Mouse (Mus musculus) heart, embryonic 14.5 days (tissue): ENCODE results near the gene Tas2r119. TPM values are rescaled to one million over a fixed set of nuclear protein-coding genes. Genes with fewer than 3 reads are reported as not detected.

ENCODE experiments used
- ATAC-seq: fragments of 200-750 bp; cut with Nextera tagmentation; 2 replicates; pipeline ENCODE4 v1.8.0; 2017; ENCODE audit warnings: low read depth, moderate TSS enrichment; ENCODE audit not compliant: insufficient number of reproducible peaks, insufficient read depth, low FRiP score
- H3K27ac ChIP-seq, 2 experiments: fragments of 200-500 bp in 1 of 2; fragments of 300-500 bp in 1 of 2; sonication (generic) in 1 of 2; replicated peaks in 1 of 2; 2 replicates each; pipeline ENCODE4 v1.5.1; 2012 to 2014; ENCODE audit warnings: low read depth in 2 of 2, low read length in 2 of 2, control low read depth in 1 of 2, mild to moderate bottlenecking in 1 of 2, mixed read lengths in 1 of 2; ENCODE audit not compliant: control insufficient read depth in 1 of 2, insufficient read depth in 1 of 2
- H3K27me3 ChIP-seq: fragments of 300-500 bp; sonication (generic); 2 replicates; pipeline ENCODE4 v1.6.1; 2014; ENCODE audit warnings: mild to moderate bottlenecking, low read length, control low read depth; ENCODE audit not compliant: control insufficient read depth, insufficient read depth
- H3K36me3 ChIP-seq: fragments of 300-500 bp; sonication (generic); 2 replicates; pipeline ENCODE4 v1.6.1; 2014; ENCODE audit warnings: mild to moderate bottlenecking, control low read depth, low read length, mixed read lengths; ENCODE audit not compliant: control insufficient read depth, insufficient read depth
- H3K4me1 ChIP-seq, 2 experiments: fragments of 200-500 bp in 1 of 2; fragments of 300-500 bp in 1 of 2; sonication (generic) in 1 of 2; 2 replicates each; pipeline ENCODE4 v1.6.1; 2012 to 2014; ENCODE audit warnings: low read length in 2 of 2, control low read depth in 1 of 2, mixed read lengths in 1 of 2; ENCODE audit not compliant: control insufficient read depth in 2 of 2, insufficient read depth in 2 of 2
- H3K4me2 ChIP-seq: fragments of 300-500 bp; sonication (generic); 2 replicates; pipeline ENCODE4 v1.6.1; 2014; ENCODE audit warnings: mild to moderate bottlenecking, low read length
- H3K4me3 ChIP-seq, 2 experiments: fragments of 200-500 bp in 1 of 2; fragments of 300-500 bp in 1 of 2; sonication (generic) in 1 of 2; 2 replicates each; pipeline ENCODE4 v1.5.1; 2012 to 2014; ENCODE audit warnings: low read length in 2 of 2, mild to moderate bottlenecking in 2 of 2, control low read depth in 1 of 2, low read depth in 1 of 2, moderate library complexity in 1 of 2; ENCODE audit not compliant: control insufficient read depth in 1 of 2, insufficient read depth in 1 of 2
- H3K9ac ChIP-seq: fragments of 300-500 bp; sonication (generic); 2 replicates; pipeline ENCODE4 v1.6.1; 2014; ENCODE audit warnings: mild to moderate bottlenecking, low read length
- H3K9me3 ChIP-seq: fragments of 300-500 bp; sonication (generic); 2 replicates; pipeline ENCODE4 v1.6.1; 2016; ENCODE audit warnings: low read length, control low read depth; ENCODE audit not compliant: control insufficient read depth
- WGBS: fragments of 180-500 bp; shearing (Covaris S2); extraction: QIAGEN DNeasy Blood & Tissue Kit; methylation state at CpG from one replicate; pipeline ENCODE4 v1.1.7; 2014; 5-methylcytosine and 5-hydroxymethylcytosine counted together
- polyA plus RNA-seq: library from polyadenylated mRNA; unstranded; fragments of >200 nt; fragmentation: Nextera tagmentation; extraction: Ambion mirVana; gene quantifications from 2 replicates; pipeline ENCODE4 v1.2.1, GENCODE M21; 2014

Tas2r119 gene
- polyA plus RNA-seq = not detected in 2 replicates

GRCm38 (mm10) chr15:32176989-32177388, at the start of gene Tas2r119:
TSS of gene Tas2r119 (plus strand) at chr15:32177289.
- Histone ChIP-seq H3K4me1 (no peaks in the 10 kb centered on the region), H3K36me3 (no peaks in the 10 kb centered on the region), H3K9me3 (no peaks in the 10 kb centered on the region), H3K4me3 (no peak within 1 kb of the TSS), H3K9ac (no peak within 1 kb of the TSS), H3K27me3 (no peaks in the 10 kb centered on the region), H3K4me2 (no peak within 1 kb of the TSS), H3K27ac (no peak within 1 kb of the TSS)
- 78% methylated on average over 4 of the region's 4 CpGs for whole genome bisulfite sequencing
- ATAC-seq = no peak

GRCm38 (mm10) chr15:32132315-32132714, 44.8 kb upstream of the Tas2r119 start:
- WGBS = 86% methylated on average over 7 of the region's 7 CpGs

GRCm38 (mm10) chr15:32141657-32142056, 35.4 kb upstream of the Tas2r119 start:
- no peak overlapping the region for H3K4me3 ChIP-seq
- no peaks in the 10 kb centered on the region for H3K36me3 ChIP-seq
- no peak overlapping the region for H3K27ac ChIP-seq
- H3K4me2 ChIP-seq = no peak overlapping the region
- no peaks in the 10 kb centered on the region for H3K4me1 ChIP-seq
- no peak for ATAC-seq
- no peak overlapping the region for H3K9ac ChIP-seq
- no peaks in the 10 kb centered on the region for H3K27me3 ChIP-seq
- H3K9me3 ChIP-seq = no peaks in the 10 kb centered on the region

More at GRCm38 (mm10) chr15:32132315-32132714, 44.8 kb upstream of the Tas2r119 start:
- no peak for ATAC-seq
- Histone ChIP-seq H3K36me3 (no peaks in the 10 kb centered on the region), H3K27ac (no peak overlapping the region), H3K4me2 (no peak overlapping the region), H3K27me3 (no peaks in the 10 kb centered on the region), H3K9me3 (no peaks in the 10 kb centered on the region), H3K4me3 (no peak overlapping the region), H3K4me1 (no peaks in the 10 kb centered on the region), H3K9ac (no peak overlapping the region)

GRCm38 (mm10) chr15:32144269-32144668, 32.8 kb upstream of the Tas2r119 start:
- H3K9ac ChIP-seq = no peak overlapping the region
- ATAC-seq = no peak
- WGBS = 54% methylated on average over 3 of the region's 3 CpGs
- no peak overlapping the region for H3K4me3 ChIP-seq
- no peaks in the 10 kb centered on the region for H3K4me1 ChIP-seq
- no peak overlapping the region for H3K27ac ChIP-seq
- H3K36me3 ChIP-seq = no peaks in the 10 kb centered on the region
- no peaks in the 10 kb centered on the region for H3K9me3 ChIP-seq
- no peak overlapping the region for H3K4me2 ChIP-seq
- no peaks in the 10 kb centered on the region for H3K27me3 ChIP-seq

- WGBS = 84% methylated on average over 2 of the region's 2 CpGs
- no peak overlapping the region for H3K4me2 ChIP-seq
- no peaks in the 10 kb centered on the region for H3K36me3 ChIP-seq
- H3K4me1 ChIP-seq = no peaks in the 10 kb centered on the region
- no peak overlapping the region for H3K27ac ChIP-seq
- ATAC-seq = no peak
- H3K9ac ChIP-seq = no peak overlapping the region
- H3K27me3 ChIP-seq = no peaks in the 10 kb centered on the region
- H3K4me3 ChIP-seq = no peak overlapping the region
- no peaks in the 10 kb centered on the region for H3K9me3 ChIP-seq
Measured at GRCm38 (mm10) chr15:32153404-32153803, 23.7 kb upstream of the Tas2r119 start.

GRCm38 (mm10) chr15:32153857-32154449, 23.1 kb upstream of the Tas2r119 start:
- Histone ChIP-seq H3K9ac (no peak overlapping the region), H3K4me3 (no peak overlapping the region), H3K4me2 (no peak overlapping the region), H3K27me3 (no peaks in the 10 kb centered on the region), H3K27ac (no peak overlapping the region), H3K4me1 (no peaks in the 10 kb centered on the region), H3K9me3 (no peaks in the 10 kb centered on the region), H3K36me3 (no peaks in the 10 kb centered on the region)
- no peak for ATAC-seq
- WGBS = 77% methylated on average over 11 of the region's 11 CpGs

GRCm38 (mm10) chr15:32156126-32156525, 21.0 kb upstream of the Tas2r119 start:
- H3K4me1 ChIP-seq = no peaks in the 10 kb centered on the region
- no peak overlapping the region for H3K27ac ChIP-seq
- H3K4me2 ChIP-seq = no peak overlapping the region
- H3K9ac ChIP-seq = no peak overlapping the region
- no peak for ATAC-seq
- no peaks in the 10 kb centered on the region for H3K9me3 ChIP-seq
- no peaks in the 10 kb centered on the region for H3K36me3 ChIP-seq
- 79% methylated on average over 5 of the region's 5 CpGs for WGBS
- no peaks in the 10 kb centered on the region for H3K27me3 ChIP-seq
- H3K4me3 ChIP-seq = no peak overlapping the region

GRCm38 (mm10) chr15:32160281-32160680, 16.8 kb upstream of the Tas2r119 start:
- Histone ChIP-seq H3K36me3 (no peaks in the 10 kb centered on the region), H3K27me3 (no peaks in the 10 kb centered on the region), H3K4me2 (no peak overlapping the region), H3K27ac (no peak overlapping the region), H3K9ac (no peak overlapping the region), H3K4me1 (peaks cover 2 to 7% of the 10 kb centered on the region in 2 experiments; a peak in 2 of 4 replicates), H3K4me3 (no peak overlapping the region), H3K9me3 (no peaks in the 10 kb centered on the region)
- ATAC-seq = no peak
